Comparison of ENCODE assay signal across 8 mouse cellular contexts in the genomic region with DNA sequence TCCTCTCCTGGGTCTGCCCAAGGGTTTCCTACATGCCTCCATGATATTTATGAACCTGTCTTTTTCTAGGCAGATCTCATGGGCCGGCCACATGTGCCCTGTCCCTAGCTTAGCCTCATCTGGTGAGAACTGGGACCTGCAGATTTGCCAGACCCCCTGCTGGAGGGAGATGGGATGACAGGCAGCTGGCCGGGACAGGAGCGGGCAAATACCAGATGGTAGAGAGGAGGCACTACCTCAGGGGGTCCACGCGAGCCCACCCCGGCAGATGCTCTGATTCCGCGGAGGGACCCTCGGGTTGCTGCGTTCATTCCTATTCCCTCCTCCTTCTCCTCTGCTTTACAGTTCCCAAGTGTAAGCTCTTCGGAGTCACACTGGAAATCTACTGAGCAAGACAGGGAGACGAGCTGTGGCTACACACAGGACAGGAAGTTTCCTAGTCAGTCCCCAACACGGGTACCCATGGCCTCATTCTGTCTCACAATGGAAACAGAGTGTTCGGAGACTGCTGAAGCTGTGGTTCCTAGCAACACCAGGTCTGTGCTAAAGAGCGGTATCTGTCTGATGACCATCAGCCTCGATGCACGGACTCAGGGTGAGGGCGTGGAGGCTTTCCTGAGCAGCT.
DNase-seq lines count a peak whose midpoint lies in the region; ATAC-seq and TF ChIP-seq lines count a peak whose summit lies in the region.

No protein-coding gene starts in this region.

- H3K9ac ChIP-seq in limb, embryonic 14.5 days (ENCODE audit: low read depth, low read length, severe bottlenecking): no peak overlapping the region; the same call in 1 of the 2 replicates
- no peak overlapping the region for H3K9ac ChIP-seq in midbrain, postnatal 0 days (replicated peaks; ENCODE audit: low read length, poor library complexity, severe bottlenecking)
- H3K9ac ChIP-seq in stomach, postnatal 0 days (ENCODE audit: low read length): no peak overlapping the region

- no peak for TF ChIP-seq POLR2A in limb, embryonic 14.5 days (IDR thresholded peaks at IDR 0.05; ENCODE audit: borderline replicate concordance, extremely low read depth, insufficient read depth, insufficient read length)

- no peak for TF ChIP-seq EP300 in stomach, postnatal 0 days (optimal IDR thresholded peaks at IDR 0.05)

- 0 out of 2 replicates have a peak, but pooled peaks cover 4% of the 10 kb centered on the region for H3K27me3 ChIP-seq in embryonic facial prominence, embryonic 10.5 days (replicated peaks; ENCODE audit: low read depth, poor library complexity, severe bottlenecking)
- H3K27me3 ChIP-seq in limb, embryonic 14.5 days (ENCODE audit: control insufficient read depth, insufficient read depth, low read length): no peaks in the 10 kb centered on the region
- H3K27me3 ChIP-seq in midbrain, postnatal 0 days (ENCODE audit: insufficient read depth, low read length): no peaks in the 10 kb centered on the region
- no peaks in the 10 kb centered on the region for H3K27me3 ChIP-seq in stomach, postnatal 0 days (ENCODE audit: control insufficient read depth, insufficient read depth, low read length)

- peak overlapping the region; percentile 44 for H3K27ac ChIP-seq in embryonic facial prominence, embryonic 10.5 days (replicated peaks)
- 0 out of 2 replicates have a peak overlapping the region, but pooled peaks have one; percentile 38 for H3K27ac ChIP-seq in limb, embryonic 14.5 days (replicated peaks; ENCODE audit: low read depth, low read length)
- no peak overlapping the region for H3K27ac ChIP-seq in midbrain, postnatal 0 days (ENCODE audit: low read depth, low read length)
- no peak overlapping the region for H3K27ac ChIP-seq in stomach, postnatal 0 days (replicated peaks)

- 26% methylated on average over 18 of the region's 18 CpGs for WGBS in embryonic facial prominence, embryonic 10.5 days
- WGBS in limb, embryonic 14.5 days: 27% methylated on average over 18 of the region's 18 CpGs
- WGBS in midbrain, postnatal 0 days: 20% methylated on average over 17 of the region's 18 CpGs
- 31% methylated on average over 18 of the region's 18 CpGs for WGBS in stomach, postnatal 0 days

- peak overlapping the region; percentile 46 for H3K4me3 ChIP-seq in embryonic facial prominence, embryonic 10.5 days
- H3K4me3 ChIP-seq in limb, embryonic 14.5 days (replicated peaks; ENCODE audit: low read length): no peak overlapping the region
- H3K4me3 ChIP-seq in midbrain, postnatal 0 days (ENCODE audit: low read depth, low read length): no peak overlapping the region
- H3K4me3 ChIP-seq in stomach, postnatal 0 days (ENCODE audit: low read depth, low read length): no peak overlapping the region

- no peaks in the 10 kb centered on the region for H3K9me3 ChIP-seq in embryonic facial prominence, embryonic 10.5 days
- no peaks in the 10 kb centered on the region for H3K9me3 ChIP-seq in limb, embryonic 14.5 days (ENCODE audit: control insufficient read depth, low read length)
- no peaks in the 10 kb centered on the region for H3K9me3 ChIP-seq in midbrain, postnatal 0 days (ENCODE audit: low read length)
- H3K9me3 ChIP-seq in stomach, postnatal 0 days (ENCODE audit: control insufficient read depth, low read length): no peaks in the 10 kb centered on the region

- peak overlapping the region; percentile 34; the same call in 1 of the 2 replicates for H3K4me2 ChIP-seq in limb, embryonic 14.5 days (replicated peaks; ENCODE audit: low read depth, low read length, severe bottlenecking)
- peak overlapping the region; percentile 35 for H3K4me2 ChIP-seq in midbrain, postnatal 0 days (ENCODE audit: low read depth, low read length, poor library complexity, severe bottlenecking)
- 0 out of 2 replicates have a peak overlapping the region, but pooled peaks have one; percentile 20 for H3K4me2 ChIP-seq in stomach, postnatal 0 days (replicated peaks; ENCODE audit: low read depth)

- peaks cover 35% of the 10 kb centered on the region for H3K4me1 ChIP-seq in embryonic facial prominence, embryonic 10.5 days
- H3K4me1 ChIP-seq in limb, embryonic 14.5 days (ENCODE audit: control insufficient read depth, insufficient read depth, low read length): 0 out of 2 replicates have a peak, but pooled peaks cover 4% of the 10 kb centered on the region
- no peaks in the 10 kb centered on the region for H3K4me1 ChIP-seq in midbrain, postnatal 0 days (ENCODE audit: insufficient read depth, low read length)
- no peaks in the 10 kb centered on the region for H3K4me1 ChIP-seq in stomach, postnatal 0 days (replicated peaks; ENCODE audit: control insufficient read depth, insufficient read depth)

- peak; percentile 3 for DNase-seq in 416B (ENCODE audit: low read depth)
- peak; percentile 30 for DNase-seq in adrenal gland, adult 8-10 months
- DNase-seq in embryonic facial prominence, embryonic 10.5 days (ENCODE audit: low spot score): peak; percentile 89
- DNase-seq in heart, adult 8-10 months (ENCODE audit: low spot score): peak; percentile 35
- DNase-seq in kidney, adult 18-20 months: peak; percentile 67
- DNase-seq in limb, embryonic 14.5 days (ENCODE audit: low spot score): no peak
- peak; percentile 71 for DNase-seq in midbrain, postnatal 0 days (ENCODE audit: low spot score)
- DNase-seq in stomach, postnatal 0 days (ENCODE audit: low spot score): peak; percentile 78

- peak; percentile 80 for ATAC-seq in limb, embryonic 14.5 days (ENCODE audit: low FRiP score, low read depth)
- peak; percentile 52; the same call in 1 of the 2 replicates for ATAC-seq in midbrain, postnatal 0 days (ENCODE audit: low FRiP score)
- ATAC-seq in stomach, postnatal 0 days (ENCODE audit: low FRiP score, low TSS enrichment): peak; percentile 60

- H3K36me3 ChIP-seq in embryonic facial prominence, embryonic 10.5 days (replicated peaks): no peaks in the 10 kb centered on the region
- no peaks in the 10 kb centered on the region for H3K36me3 ChIP-seq in limb, embryonic 14.5 days (ENCODE audit: control insufficient read depth, insufficient read depth, low read length)
- H3K36me3 ChIP-seq in midbrain, postnatal 0 days (ENCODE audit: insufficient read depth, low read length): no peaks in the 10 kb centered on the region
- H3K36me3 ChIP-seq in stomach, postnatal 0 days (ENCODE audit: control insufficient read depth, insufficient read depth, low read length): no peaks in the 10 kb centered on the region

- peak; percentile 80 for TF ChIP-seq CTCF in midbrain, postnatal 0 days (IDR thresholded peaks at IDR 0.05)
- TF ChIP-seq CTCF in stomach, postnatal 0 days (IDR thresholded peaks at IDR 0.05; ENCODE audit: low read depth): peak; percentile 83

Comparison
In these comparisons a context has a peak if more than half of its experiments do, and no peak if none do; other contexts are left out.
1. H3K27ac ChIP-seq: peak in embryonic facial prominence, embryonic 10.5 days (single experiment) and limb, embryonic 14.5 days (single experiment); none in midbrain, postnatal 0 days (single experiment) and stomach, postnatal 0 days (single experiment).
2. Peak in every context shown above with its lines, with median percentiles within 50 percentile points of each other: ATAC-seq and H3K4me2 ChIP-seq.